Mouse (Mus musculus) midbrain, postnatal 0 days (tissue): ENCODE data around the gene Fam210b. TPM values are rescaled to one million over a fixed set of nuclear protein-coding genes. Genes with fewer than 3 reads are reported as not detected.
"Not testable (repeated sequence)": the region's sequence is repeated elsewhere in the genome, so short reads cannot be mapped to it uniquely, and the experiment has no call there.

ENCODE experiments used
- ATAC-seq: fragments of 200-750 bp; cut with Nextera tagmentation; 2 replicates; pipeline ENCODE4 v1.8.0; 2017; ENCODE audit warnings: moderate number of reproducible peaks, mild to moderate bottlenecking, moderate TSS enrichment, moderate library complexity; ENCODE audit not compliant: low FRiP score
- DNase-seq: peaks from one replicate; pipeline ENCODE4 v3.0.0-alpha.2; 2015; ENCODE audit warnings: low spot score
- H3K27ac ChIP-seq: fragments of 300-500 bp; sonication (generic); 2 replicates; pipeline ENCODE4 v1.5.1; 2014; ENCODE audit warnings: low read depth, mild to moderate bottlenecking, low read length, mixed read lengths
- H3K27me3 ChIP-seq: fragments of 300-500 bp; sonication (generic); 2 replicates; pipeline ENCODE4 v1.6.1; 2014; ENCODE audit warnings: low read length, control low read depth, mixed read lengths; ENCODE audit not compliant: insufficient read depth
- H3K36me3 ChIP-seq: fragments of 300-500 bp; sonication (generic); 2 replicates; pipeline ENCODE4 v1.6.1; 2014; ENCODE audit warnings: low read length, control low read depth, mixed read lengths; ENCODE audit not compliant: insufficient read depth
- H3K4me1 ChIP-seq: fragments of 300-500 bp; sonication (generic); 2 replicates; pipeline ENCODE4 v1.6.1; 2014; ENCODE audit warnings: mild to moderate bottlenecking, control low read depth, antibody characterized with exemption, low read length, mixed read lengths; ENCODE audit not compliant: insufficient read depth
- H3K4me2 ChIP-seq: fragments of 300-500 bp; sonication (generic); 2 replicates; pipeline ENCODE4 v1.6.1; 2014; ENCODE audit warnings: low read depth, mild to moderate bottlenecking, low read length, mixed read lengths; ENCODE audit not compliant: poor library complexity, severe bottlenecking
- H3K4me3 ChIP-seq: fragments of 300-500 bp; sonication (generic); 2 replicates; pipeline ENCODE4 v1.5.1; 2014; ENCODE audit warnings: low read depth, mild to moderate bottlenecking, low read length, moderate library complexity
- H3K9ac ChIP-seq: fragments of 300-500 bp; sonication (generic); replicated peaks from 2 replicates; pipeline ENCODE4 v1.6.1; 2014; ENCODE audit warnings: mild to moderate bottlenecking, low read length, moderate library complexity, mixed read lengths; ENCODE audit not compliant: poor library complexity, severe bottlenecking
- H3K9me3 ChIP-seq: fragments of 300-500 bp; sonication (generic); 2 replicates; pipeline ENCODE4 v1.6.1; 2016; ENCODE audit warnings: low read length, control low read depth
- CTCF ChIP-seq: IDR thresholded peaks from 2 replicates; pipeline ENCODE4 v1.5.1; 2016; ENCODE audit warnings: antibody characterized with exemption, mild to moderate bottlenecking
- WGBS: fragments of 180-500 bp; shearing (Covaris S2); extraction: QIAGEN DNeasy Blood & Tissue Kit; methylation state at CpG from one replicate; pipeline ENCODE4 v1.1.7; 2014; 5-methylcytosine and 5-hydroxymethylcytosine counted together
- polyA plus RNA-seq: library from polyadenylated mRNA; unstranded; fragments of >200 nt; fragmentation: Nextera tagmentation; extraction: Ambion mirVana; gene quantifications from 2 replicates; pipeline ENCODE4 v1.2.1, GENCODE M21; 2015
- total RNA-seq: library from RNA; depleted of rRNA; stranded (reverse); fragments of >200 nt; gene quantifications from 2 replicates; pipeline ENCODE4 v1.2.3, GENCODE M21; 2014; rRNA removed

The Fam210b gene
- total RNA-seq (10.2 and 10.8 TPM in 2 replicates), polyA plus RNA-seq (21.1 and 21.9 TPM in 2 replicates)

GRCm38 (mm10) chr2:172345258-172345738, at the start of gene Fam210b:
TSS of gene Fam210b (plus strand) at chr2:172345565.
- Histone ChIP-seq H3K4me3 (peak within 1 kb of the TSS; percentile 64), H3K27ac (peak within 1 kb of the TSS; percentile 48; the same call in 1 of the 2 replicates), H3K9me3 (no peaks in the 10 kb centered on the region), H3K9ac (peak within 1 kb of the TSS; percentile 69), H3K4me1 (peaks cover 3% of the 10 kb centered on the region; the same call in 1 of the 2 replicates), H3K27me3 (no peaks in the 10 kb centered on the region), H3K36me3 (no peaks in the 10 kb centered on the region), H3K4me2 (peak within 1 kb of the TSS; percentile 100)
- DNase-seq (peak; percentile 97), ATAC-seq (peak; percentile 92)
- no peak for TF ChIP-seq CTCF
- WGBS = under 1% methylated on average over 32 of the region's 35 CpGs

GRCm38 (mm10) chr2:172298083-172298482, 47.3 kb upstream of the Fam210b start:
- no peak for TF ChIP-seq CTCF
- no peaks in the 10 kb centered on the region for H3K36me3 ChIP-seq
- no peak overlapping the region for H3K4me2 ChIP-seq
- no peak overlapping the region for H3K9ac ChIP-seq
- WGBS = 60% methylated on average over 1 of the region's 1 CpGs
- H3K4me3 ChIP-seq = no peak overlapping the region
- ATAC-seq = no peak
- no peaks in the 10 kb centered on the region for H3K9me3 ChIP-seq
- H3K4me1 ChIP-seq = no peaks in the 10 kb centered on the region
- H3K27me3 ChIP-seq = no peaks in the 10 kb centered on the region
- no peak for DNase-seq
- no peak overlapping the region for H3K27ac ChIP-seq

- no peak for TF ChIP-seq CTCF
- no peak overlapping the region for H3K4me3 ChIP-seq
- no peaks in the 10 kb centered on the region for H3K27me3 ChIP-seq
- no peak overlapping the region for H3K4me2 ChIP-seq
- no peaks in the 10 kb centered on the region for H3K36me3 ChIP-seq
- no peak overlapping the region for H3K9ac ChIP-seq
- H3K27ac ChIP-seq = no peak overlapping the region
- no peaks in the 10 kb centered on the region for H3K9me3 ChIP-seq
- ATAC-seq = no peak
- no peaks in the 10 kb centered on the region for H3K4me1 ChIP-seq
- WGBS = 9% methylated on average over 1 of the region's 1 CpGs
- no peak for DNase-seq
These were observed 46.8 kb upstream of the Fam210b start for GRCm38 (mm10) chr2:172298542-172298941.

- Histone ChIP-seq H3K27ac (no peak overlapping the region), H3K9ac (no peak overlapping the region), H3K4me1 (no peaks in the 10 kb centered on the region), H3K36me3 (no peaks in the 10 kb centered on the region), H3K9me3 (no peaks in the 10 kb centered on the region), H3K4me2 (no peak overlapping the region), H3K4me3 (no peak overlapping the region), H3K27me3 (no peaks in the 10 kb centered on the region)
- 8% methylated on average over 14 of the region's 14 CpGs for WGBS
- DNase-seq = peak; percentile 29
- TF ChIP-seq CTCF = no peak
- ATAC-seq = peak; percentile 41; the same call in 1 of the 2 replicates
These were observed 46.0 kb upstream of the Fam210b start for GRCm38 (mm10) chr2:172299126-172299921.

- Histone ChIP-seq H3K9ac (no peak overlapping the region), H3K27ac (no peak overlapping the region), H3K4me2 (no peak overlapping the region), H3K4me3 (no peak overlapping the region), H3K27me3 (no peaks in the 10 kb centered on the region), H3K4me1 (no peaks in the 10 kb centered on the region), H3K36me3 (no peaks in the 10 kb centered on the region), H3K9me3 (no peaks in the 10 kb centered on the region)
- DNase-seq = no peak
- WGBS = 88% methylated on average over 5 of the region's 5 CpGs
- no peak for TF ChIP-seq CTCF
- ATAC-seq = no peak
These were observed 43.0 kb upstream of the Fam210b start for GRCm38 (mm10) chr2:172302396-172302795.

- H3K9me3 ChIP-seq = no peaks in the 10 kb centered on the region
- 37% methylated on average over 8 of the region's 8 CpGs for WGBS
- no peak overlapping the region for H3K9ac ChIP-seq
- H3K27me3 ChIP-seq = no peaks in the 10 kb centered on the region
- H3K4me2 ChIP-seq = no peak overlapping the region
- no peak for TF ChIP-seq CTCF
- DNase-seq (no peak), ATAC-seq (no peak)
- H3K4me3 ChIP-seq = no peak overlapping the region
- H3K4me1 ChIP-seq = no peaks in the 10 kb centered on the region
- no peak overlapping the region for H3K27ac ChIP-seq
- no peaks in the 10 kb centered on the region for H3K36me3 ChIP-seq
These were observed 41.2 kb upstream of the Fam210b start for GRCm38 (mm10) chr2:172304118-172304708.

GRCm38 (mm10) chr2:172305546-172305945, 39.8 kb upstream of the Fam210b start:
- 76% methylated on average over 7 of the region's 7 CpGs for WGBS
- not testable (repeated sequence) for H3K36me3 ChIP-seq, ATAC-seq, H3K4me3 ChIP-seq, H3K27me3 ChIP-seq, H3K9ac ChIP-seq, H3K4me1 ChIP-seq, H3K4me2 ChIP-seq, H3K9me3 ChIP-seq, H3K27ac ChIP-seq, DNase-seq
